Mouse (Mus musculus) activated CD4-positive, CD25-positive, alpha-beta regulatory T cell, adult 4 months (primary cell): ENCODE results near the gene E130218I03Rik. TPM values are rescaled to one million over a fixed set of nuclear protein-coding genes. Genes with fewer than 3 reads are reported as not detected.
A peak's percentile ranks its signal among the peaks of the same experiment; 100 is the strongest.

Experiments used
- ATAC-seq: one replicate; pipeline ENCODE4 v1.8.0; 2017
- polyA plus RNA-seq, 2 experiments: library from polyadenylated mRNA; unstranded; fragments of 100-300 nt; shearing (Covaris generic); gene quantifications; one replicate each; pipeline ENCODE4 v1.2.1; 2017

E130218I03Rik gene
- polyA plus RNA-seq: 1 to 10 TPM in 1 of 2 experiments, under 1 TPM in 1; 0.37 to 6.4 TPM

GRCm38 (mm10) chr4:134243516-134244250, at the start of gene E130218I03Rik:
TSS of gene E130218I03Rik (plus strand) at chr4:134243662.
- no peak for ATAC-seq

- ATAC-seq: no peak
Measured at GRCm38 (mm10) chr4:134199371-134199770, 44.1 kb upstream of the E130218I03Rik start.

- no peak for ATAC-seq
Measured at GRCm38 (mm10) chr4:134202904-134203303, 40.6 kb upstream of the E130218I03Rik start, which contains the start of gene Gm7534. TSS of gene Gm7534 (minus strand) at chr4:134203004.

GRCm38 (mm10) chr4:134203340-134203896, 40.0 kb upstream of the E130218I03Rik start:
- no peak for ATAC-seq

- ATAC-seq: no peak
Measured at GRCm38 (mm10) chr4:134206488-134207053, 36.9 kb upstream of the E130218I03Rik start.

- ATAC-seq: no peak
Measured at GRCm38 (mm10) chr4:134222793-134223600, 20.5 kb upstream of the E130218I03Rik start.

GRCm38 (mm10) chr4:134227194-134227593, 16.3 kb upstream of the E130218I03Rik start, which contains the start of gene Catsper4:
TSS of gene Catsper4 (minus strand) at chr4:134227383.
- no peak for ATAC-seq

- ATAC-seq: no peak
Measured at GRCm38 (mm10) chr4:134230431-134230830, 13.0 kb upstream of the E130218I03Rik start.

- no peak for ATAC-seq
Measured at GRCm38 (mm10) chr4:134234876-134235275, 8.6 kb upstream of the E130218I03Rik start.

GRCm38 (mm10) chr4:134237582-134238278, 5.7 kb upstream of the E130218I03Rik start:
- no peak for ATAC-seq

- ATAC-seq: no peak
Measured at GRCm38 (mm10) chr4:134238279-134238651, 5.2 kb upstream of the E130218I03Rik start, which contains the start of gene Cnksr1. TSS of gene Cnksr1 (minus strand) at chr4:134238399.

- no peak for ATAC-seq
Measured at GRCm38 (mm10) chr4:134238686-134239085, 4.8 kb upstream of the E130218I03Rik start.

- ATAC-seq: peak; percentile 95
Measured at GRCm38 (mm10) chr4:134245148-134245843, 1.8 kb downstream of the E130218I03Rik start, which contains the start of gene Zfp593. TSS of gene Zfp593 (minus strand) at chr4:134245592.

- ATAC-seq: no peak
Measured at GRCm38 (mm10) chr4:134246256-134246655, 2.8 kb downstream of the E130218I03Rik start.

- no peak for ATAC-seq
Measured at GRCm38 (mm10) chr4:134246719-134247258, 3.3 kb downstream of the E130218I03Rik start, which contains the start of gene Gm30191. TSS of gene Gm30191 (plus strand) at chr4:134246935.

GRCm38 (mm10) chr4:134249651-134250050, 6.2 kb downstream of the E130218I03Rik start:
- ATAC-seq: peak; percentile 26

- no peak for ATAC-seq
Measured at GRCm38 (mm10) chr4:134250116-134250929, 6.9 kb downstream of the E130218I03Rik start.

- ATAC-seq: no peak
Measured at GRCm38 (mm10) chr4:134250930-134251240, 7.4 kb downstream of the E130218I03Rik start.

- ATAC-seq: no peak
Measured at GRCm38 (mm10) chr4:134251241-134252130, 8.0 kb downstream of the E130218I03Rik start.
